Mouse (Mus musculus) liver, adult 2 months (tissue): ENCODE measurements around the gene Acbd4.

ENCODE experiments used
- CTCF ChIP-seq: fragments of 200-500 bp; IDR thresholded peaks from 2 replicates; pipeline ENCODE4 v1.5.1; 2011; ENCODE audit warnings: low read depth, low read length, control low read depth
- POLR2A ChIP-seq: fragments of 200-500 bp; IDR thresholded peaks from 2 replicates; pipeline ENCODE4 v1.6.1; 2011; ENCODE audit warnings: low read length, control low read depth; ENCODE audit not compliant: insufficient read depth; ENCODE audit errors: extremely low read depth

- TF ChIP-seq CTCF (peak; percentile 100), POLR2A (peak; percentile 88)
These were observed 1.4 kb downstream of the Acbd4 start for GRCm38 (mm10) chr11:103102725-103103349.
